Mouse (Mus musculus) erythroblast, embryonic 14.5 days (primary cell): ENCODE results near the gene Hist1h2af. TPM values are rescaled to one million over a fixed set of nuclear protein-coding genes. Genes with fewer than 3 reads are reported as not detected.
"Not testable (repeated sequence)": the region's sequence is repeated elsewhere in the genome, so short reads cannot be mapped to it uniquely, and the experiment has no call there.

Source experiments
- H3K27me3 ChIP-seq: 2 replicates; pipeline ENCODE4 v1.6.1; 2012; ENCODE audit warnings: inconsistent platforms; ENCODE audit not compliant: control insufficient read depth
- H3K36me3 ChIP-seq: 2 replicates; pipeline ENCODE4 v1.6.1; 2012; ENCODE audit warnings: mild to moderate bottlenecking, inconsistent platforms; ENCODE audit not compliant: control insufficient read depth
- H3K4me1 ChIP-seq: 2 replicates; pipeline ENCODE4 v1.6.1; 2012; ENCODE audit warnings: inconsistent platforms; ENCODE audit not compliant: control insufficient read depth
- H3K4me3 ChIP-seq: replicated peaks from 2 replicates; pipeline ENCODE3; 2012; ENCODE audit warnings: moderate library complexity, mild to moderate bottlenecking, inconsistent platforms
- H3K9me3 ChIP-seq: 2 replicates; pipeline ENCODE4 v1.6.1; 2012; ENCODE audit warnings: low read length, inconsistent platforms, mixed read lengths; ENCODE audit not compliant: control insufficient read depth
- GATA1 ChIP-seq: IDR thresholded peaks from 2 replicates; pipeline ENCODE4 v1.6.1; 2012; ENCODE audit warnings: low read length, inconsistent platforms, mixed read lengths
- TAL1 ChIP-seq: IDR thresholded peaks from 3 replicates; pipeline ENCODE4 v1.6.1; 2012; ENCODE audit warnings: low read length, inconsistent platforms, mixed read lengths
- polyA plus RNA-seq: library from polyadenylated mRNA; stranded (reverse); fragments of >175 nt; gene quantifications from 2 replicates; pipeline ENCODE4 v1.2.3, GENCODE M21; 2012

Gene Hist1h2af
- polyA plus RNA-seq, 1 experiment: 62.7 TPM

- peak overlapping the region; percentile 64 for H3K4me3 ChIP-seq
- H3K9me3 ChIP-seq: no peaks in the 10 kb centered on the region
- H3K36me3 ChIP-seq: peaks cover 32% of the 10 kb centered on the region
- H3K27me3 ChIP-seq: no peaks in the 10 kb centered on the region
- H3K4me1 ChIP-seq: peaks cover 54% of the 10 kb centered on the region
- no peak for TF ChIP-seq TAL1
- TF ChIP-seq GATA1: no peak
Observed at GRCm38 (mm10) chr13:23541497-23541896, 7.8 kb downstream of the Hist1h2af start.

- H3K36me3 ChIP-seq: peaks cover 26% of the 10 kb centered on the region
- peak overlapping the region; percentile 81 for H3K4me3 ChIP-seq
- not testable (repeated sequence) for H3K9me3 ChIP-seq, H3K27me3 ChIP-seq
- peaks cover 52% of the 10 kb centered on the region for H3K4me1 ChIP-seq
Observed at GRCm38 (mm10) chr13:23542225-23542980, 8.7 kb downstream of the Hist1h2af start.

GRCm38 (mm10) chr13:23542999-23543607 lies 9.4 kb downstream of the Hist1h2af start, which contains the start of gene Hist1h2bh:
Gene Hist1h2bh (minus strand): TSS chr13:23543392.
- not testable (repeated sequence) for H3K27me3 ChIP-seq, H3K9me3 ChIP-seq
- H3K4me3 ChIP-seq: peak within 1 kb of the TSS; percentile 81
- H3K4me1 ChIP-seq: peaks cover 49% of the 10 kb centered on the region
- H3K36me3 ChIP-seq: peaks cover 20% of the 10 kb centered on the region

GRCm38 (mm10) chr13:23543965-23544786 lies 10.5 kb downstream of the Hist1h2af start, which contains the start of gene Hist1h3f:
Gene Hist1h3f (plus strand): TSS chr13:23544052.
- TF ChIP-seq TAL1 (no peak), GATA1 (no peak)
- Histone ChIP-seq H3K4me3 (peak within 1 kb of the TSS; percentile 81), H3K27me3 (no peaks in the 10 kb centered on the region), H3K9me3 (no peaks in the 10 kb centered on the region), H3K4me1 (peaks cover 46% of the 10 kb centered on the region), H3K36me3 (peaks cover 10% of the 10 kb centered on the region)

GRCm38 (mm10) chr13:23544787-23545120 lies 11.0 kb downstream of the Hist1h2af start:
- peaks cover 51% of the 10 kb centered on the region for H3K4me1 ChIP-seq
- not testable (repeated sequence) for H3K36me3 ChIP-seq, H3K27me3 ChIP-seq, H3K9me3 ChIP-seq
- peak overlapping the region; percentile 57 for H3K4me3 ChIP-seq

GRCm38 (mm10) chr13:23546694-23547093 lies 13.0 kb downstream of the Hist1h2af start:
- TF ChIP-seq TAL1 (no peak), GATA1 (peak; percentile 67)
- Histone ChIP-seq H3K4me3 (peak overlapping the region; percentile 58), H3K36me3 (no peaks in the 10 kb centered on the region), H3K27me3 (no peaks in the 10 kb centered on the region), H3K4me1 (peaks cover 53% of the 10 kb centered on the region), H3K9me3 (no peaks in the 10 kb centered on the region)

- Histone ChIP-seq H3K4me1 (peaks cover 82% of the 10 kb centered on the region), H3K36me3 (no peaks in the 10 kb centered on the region; the same call in 1 of the 2 replicates), H3K27me3 (no peaks in the 10 kb centered on the region), H3K4me3 (peak overlapping the region; percentile 68), H3K9me3 (no peaks in the 10 kb centered on the region)
- TF ChIP-seq GATA1 (no peak), TAL1 (no peak)
Observed at GRCm38 (mm10) chr13:23550761-23551145, 17.0 kb downstream of the Hist1h2af start.

- Histone ChIP-seq H3K4me3 (peak within 1 kb of the TSS; percentile 68), H3K4me1 (peaks cover 79% of the 10 kb centered on the region)
- not testable (repeated sequence) for H3K9me3 ChIP-seq, H3K27me3 ChIP-seq, H3K36me3 ChIP-seq
Observed at GRCm38 (mm10) chr13:23551146-23551834, 17.6 kb downstream of the Hist1h2af start, which contains the start of gene Hist1h4f. Gene Hist1h4f (minus strand): TSS chr13:23551648.
